Mouse (Mus musculus) liver, adult 2 months (tissue): ENCODE measurements around the gene Gm42517.

ENCODE experiments used
- CTCF ChIP-seq: fragments of 200-500 bp; IDR thresholded peaks from 2 replicates; pipeline ENCODE4 v1.5.1; 2011; ENCODE audit warnings: low read depth, low read length, control low read depth
- POLR2A ChIP-seq: fragments of 200-500 bp; IDR thresholded peaks from 2 replicates; pipeline ENCODE4 v1.6.1; 2011; ENCODE audit warnings: low read length, control low read depth; ENCODE audit not compliant: insufficient read depth; ENCODE audit errors: extremely low read depth

GRCm38 (mm10) chr5:108405460-108405859 lies 37.7 kb upstream of the Gm42517 start:
- TF ChIP-seq CTCF (no peak), POLR2A (no peak)
